Comparison of ENCODE assay signal across 26 mouse cellular contexts in the genomic region with DNA sequence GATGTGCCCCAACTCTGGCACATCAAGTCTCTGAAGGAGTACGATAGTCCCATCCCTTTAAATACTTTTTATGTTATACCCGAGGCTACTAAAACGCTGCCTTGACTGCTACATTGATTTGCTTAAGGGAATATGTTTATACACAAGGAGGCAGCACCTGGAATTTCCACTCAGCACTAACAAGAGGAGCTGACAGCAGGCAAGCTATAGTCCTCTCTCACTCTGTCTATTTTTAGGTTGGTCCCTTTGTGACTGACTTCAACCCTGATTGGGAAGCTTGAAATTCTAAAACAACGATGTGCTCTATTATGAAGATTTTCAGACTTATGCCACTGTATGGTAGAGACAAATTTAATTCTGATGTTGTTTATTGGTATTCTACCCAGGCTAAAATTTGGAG. TPM values are rescaled to one million over a fixed set of nuclear protein-coding genes. Genes with fewer than 3 reads are reported as not detected.
DNase-seq lines count a peak whose midpoint lies in the region; ATAC-seq and TF ChIP-seq lines count a peak whose summit lies in the region.
"Had no signal": no experiment of that assay in that cellular context is flagged by ENCODE, and none has a peak within 500 bp of the region (broad histone marks: within the 10 kb centered on the region; RNA-seq: fewer than 3 reads in every experiment).

No protein-coding gene starts in this region.

- H3K79me2 ChIP-seq in heart, adult 2 months (replicated peaks; ENCODE audit: control insufficient read depth, insufficient read depth, low read length) = no peaks in the 10 kb centered on the region

- TF ChIP-seq POLR2A in heart, adult 2 months (IDR thresholded peaks at IDR 0.05; ENCODE audit: insufficient read depth, low read depth, low read length) = no peak
- TF ChIP-seq POLR2A in kidney, adult 2 months (IDR thresholded peaks at IDR 0.05; ENCODE audit: low read depth, low read length) = no peak

- intact Hi-C loops in heart, adult 2 months (cut with DNase I) = no loop called here
- intact Hi-C loops in heart, postnatal 25 days (cut with DNase I) = no loop called here

- H3K9me3 ChIP-seq in heart, embryonic 12.5 days (replicated peaks) = no peaks in the 10 kb centered on the region
- H3K9me3 ChIP-seq in heart, embryonic 15.5 days (replicated peaks) = no peaks in the 10 kb centered on the region
- H3K9me3 ChIP-seq: embryonic facial prominence, embryonic 15.5 days; forebrain, embryonic 10.5 days; hindbrain, embryonic 13.5 days had no signal

- no peak overlapping the region for H3K9ac ChIP-seq in heart, adult 2 months (ENCODE audit: low read depth, low read length)
- H3K9ac ChIP-seq in heart, embryonic 12.5 days = no peak overlapping the region
- no peak overlapping the region for H3K9ac ChIP-seq in heart, embryonic 15.5 days
- H3K9ac ChIP-seq: embryonic facial prominence, embryonic 15.5 days; hindbrain, embryonic 13.5 days had no signal

- peak; percentile 37; the same call in 1 of the 2 replicates for TF ChIP-seq CTCF in heart, adult 2 months (IDR thresholded peaks at IDR 0.05)
- no peak for TF ChIP-seq CTCF in layer of hippocampus, adult 2 months (conservative IDR thresholded peaks at IDR 0.05)
- TF ChIP-seq CTCF in kidney, adult 2 months (conservative IDR thresholded peaks at IDR 0.05; ENCODE audit: insufficient read depth, insufficient read length, low read depth, low read length) = no peak

- 40% methylated on average over 4 of the region's 4 CpGs for WGBS in heart, adult 2 months
- 40% methylated on average over 4 of the region's 4 CpGs for WGBS in heart, embryonic 12.5 days
- 47% methylated on average over 4 of the region's 4 CpGs for WGBS in heart, embryonic 15.5 days
- WGBS in kidney, adult 2 months = 77% methylated on average over 4 of the region's 4 CpGs

- no peak for DNase-seq in heart, adult 2 months
- DNase-seq in heart, postnatal 25 days (ENCODE audit: low spot score) = no peak
- DNase-seq in layer of hippocampus, adult 2 months (ENCODE audit: low spot score in 2 of 2) = no peak
- DNase-seq in layer of hippocampus, adult 9-10 months (ENCODE audit: low spot score) = no peak
- no peak for DNase-seq in kidney, adult 2 months
- DNase-seq: adrenal gland, adult 2 months; adrenal gland, postnatal 25 days; cerebellum, adult 2 months; cerebellum, postnatal 10 days; embryo, embryonic 11 days; gastrocnemius, postnatal 10 days; kidney, adult 11 months had no signal

- H3K27me3 ChIP-seq in heart, adult 2 months (ENCODE audit: control insufficient read depth, insufficient read depth, low read length) = no peaks in the 10 kb centered on the region
- H3K27me3 ChIP-seq in heart, embryonic 12.5 days (replicated peaks) = no peaks in the 10 kb centered on the region
- H3K27me3 ChIP-seq in heart, embryonic 15.5 days = no peaks in the 10 kb centered on the region
- H3K27me3 ChIP-seq in kidney, adult 2 months (replicated peaks; ENCODE audit: control insufficient read depth, insufficient read depth, low read length) = no peaks in the 10 kb centered on the region
- H3K27me3 ChIP-seq: CH12.LX; embryonic facial prominence, embryonic 15.5 days; hindbrain, embryonic 13.5 days; Patski had no signal

- TF ChIP-seq EP300 in heart, adult 2 months (IDR thresholded peaks at IDR 0.05; ENCODE audit: insufficient read depth, low read depth, low read length) = no peak

- no peak for ATAC-seq in heart, embryonic 12.5 days (ENCODE audit: insufficient number of reproducible peaks, low FRiP score)
- 0 out of 2 replicates have a peak, but pooled peaks have one; percentile 50 for ATAC-seq in heart, embryonic 15.5 days (replicated peaks; ENCODE audit: insufficient number of reproducible peaks, insufficient read depth, low FRiP score, low read depth)
- no peak for ATAC-seq in activated CD4-positive, CD25-positive, alpha-beta regulatory T cell, adult 4 months
- ATAC-seq: forebrain, embryonic 14.5 days; hindbrain, postnatal 0 days; Patski had no signal

- peak overlapping the region; percentile 21; the same call in 1 of the 2 replicates for H3K4me2 ChIP-seq in heart, embryonic 12.5 days
- H3K4me2 ChIP-seq in heart, embryonic 15.5 days = peak overlapping the region; percentile 41; the same call in 1 of the 2 replicates
- H3K4me2 ChIP-seq: embryonic facial prominence, embryonic 15.5 days; hindbrain, embryonic 13.5 days had no signal

- H3K27ac ChIP-seq in heart, adult 2 months = peak overlapping the region; percentile 27
- H3K27ac ChIP-seq in layer of hippocampus, adult 2 months = peak overlapping the region; percentile 47
- peak overlapping the region; percentile 80 for H3K27ac ChIP-seq in heart, embryonic 12.5 days (ENCODE audit: poor library complexity, severe bottlenecking)
- peak overlapping the region; percentile 70 for H3K27ac ChIP-seq in heart, embryonic 15.5 days
- no peak overlapping the region for H3K27ac ChIP-seq in kidney, adult 2 months (ENCODE audit: insufficient read depth, low read depth, low read length)
- H3K27ac ChIP-seq: embryonic facial prominence, embryonic 15.5 days; forebrain, embryonic 10.5 days; hindbrain, embryonic 13.5 days; hindbrain, postnatal 0 days had no signal

- H3K4me1 ChIP-seq in heart, adult 2 months (ENCODE audit: control insufficient read depth, insufficient read depth, low read length) = no peaks in the 10 kb centered on the region; the same call in 1 of the 2 replicates
- H3K4me1 ChIP-seq in heart, embryonic 12.5 days (replicated peaks) = peaks cover 9% of the 10 kb centered on the region; the same call in 1 of the 2 replicates
- H3K4me1 ChIP-seq in heart, embryonic 15.5 days (replicated peaks) = peaks cover 14% of the 10 kb centered on the region
- H3K4me1 ChIP-seq in kidney, adult 2 months (ENCODE audit: control insufficient read depth, insufficient read depth, low read length) = no peaks in the 10 kb centered on the region
- H3K4me1 ChIP-seq: embryonic facial prominence, embryonic 15.5 days; forebrain, embryonic 10.5 days; hindbrain, embryonic 13.5 days had no signal

- no peak overlapping the region for H3K4me3 ChIP-seq in heart, adult 2 months
- H3K4me3 ChIP-seq in layer of hippocampus, adult 2 months = no peak overlapping the region
- no peak overlapping the region for H3K4me3 ChIP-seq in heart, embryonic 12.5 days
- H3K4me3 ChIP-seq in heart, embryonic 15.5 days = no peak overlapping the region
- no peak overlapping the region for H3K4me3 ChIP-seq in kidney, adult 2 months (ENCODE audit: insufficient read depth, low read depth, low read length)
- H3K4me3 ChIP-seq: embryonic facial prominence, embryonic 15.5 days; erythroblast, embryonic 14.5 days; forebrain, embryonic 10.5 days; hindbrain, embryonic 13.5 days had no signal

- no peaks in the 10 kb centered on the region; the same call in 1 of the 2 replicates for H3K36me3 ChIP-seq in heart, adult 2 months (ENCODE audit: control insufficient read depth, insufficient read depth, low read length)
- H3K36me3 ChIP-seq in heart, embryonic 12.5 days = no peaks in the 10 kb centered on the region
- H3K36me3 ChIP-seq in heart, embryonic 15.5 days = no peaks in the 10 kb centered on the region; the same call in 1 of the 2 replicates
- no peaks in the 10 kb centered on the region for H3K36me3 ChIP-seq in kidney, adult 2 months (ENCODE audit: control insufficient read depth, insufficient read depth, low read length)
- H3K36me3 ChIP-seq: embryonic facial prominence, embryonic 15.5 days; forebrain, embryonic 10.5 days; hindbrain, embryonic 13.5 days had no signal

RNA-seq across cellular contexts. Expression of a gene that starts 15.6 kb away (rescaled TPM):
- 1 to 10 TPM; 1.0 to 2.5 TPM for total RNA-seq in heart, adult 2 months (2021)
- polyA plus RNA-seq in heart, adult 2 months (2012; rRNA removed) = 1.2 and 1.3 TPM in 2 replicates
- total RNA-seq in heart, postnatal 25 days (2021) = 1 to 10 TPM; 2.5 to 3.2 TPM
- 10 to 100 TPM; 41.6 to 48.6 TPM for total RNA-seq in layer of hippocampus, adult 2 months (2021)
- polyA plus RNA-seq in heart, embryonic 12.5 days (2016; fragmentation: Nextera tagmentation; extraction: Ambion mirVana) = 6.2 and 6.5 TPM in 2 replicates
- 5.0 and 6.6 TPM in 2 replicates for polyA plus RNA-seq in heart, embryonic 15.5 days (2015; fragmentation: Nextera tagmentation; extraction: Ambion mirVana)
- not detected in 2 replicates for polyA plus RNA-seq in kidney, adult 2 months (2012; rRNA removed)
- polyA plus RNA-seq in activated CD4-positive, CD25-positive, alpha-beta regulatory T cell, adult 4 months (2017; shearing (Covaris generic)) = not detected
- total RNA-seq: CH12.LX; hematopoietic stem cell, adult 5-6 weeks had no signal
- polyA plus RNA-seq: adrenal gland, adult 2 months; erythroblast, embryonic 14.5 days; gonadal fat pad, adult 2 months; kidney, embryonic 14.5 days; Patski had no signal
